Mouse (Mus musculus): ENCODE measurements around the gene Arhgap31.
A peak's percentile ranks its signal among the peaks of the same experiment; 100 is the strongest.

The Arhgap31 gene

GRCm38 (mm10) chr16:38549479-38550396, 163.3 kb downstream of the Arhgap31 start, which contains the start of gene Poglut1:
Poglut1 (minus strand) TSS chr16:38550258.
- peak; percentile 53 to 78 for DNase-seq (ENCODE audit: low spot score in 2 of 2)

Measured in spleen, postnatal 10 days (tissue).